Mouse (Mus musculus) liver, adult 2 months (tissue): ENCODE measurements at regions not wholly inside any gene's neighbourhood (a gene's known extent, or its start where the extent isn't known, plus 50 kb on each side); places are given as distances from the start of the nearest gene placed in this dataset.

Source experiments
- DNase-seq: peaks from one replicate; pipeline ENCODE4 v3.0.0-alpha.2; 2011; ENCODE audit warnings: low read depth, low spot score; ENCODE audit errors: extremely low read depth
- H3K27ac ChIP-seq: fragments of 200-500 bp; replicated peaks from 2 replicates; pipeline ENCODE4 v1.5.1; 2012; ENCODE audit warnings: low read depth, mild to moderate bottlenecking, control low read depth, inconsistent platforms, low read length; ENCODE audit not compliant: insufficient read depth
- H3K27me3 ChIP-seq: fragments of 200-500 bp; 2 replicates; pipeline ENCODE4 v1.6.1; 2012; ENCODE audit warnings: mild to moderate bottlenecking, moderate library complexity, low read length, inconsistent platforms; ENCODE audit not compliant: control insufficient read depth, insufficient read depth
- H3K36me3 ChIP-seq: fragments of 200-500 bp; 2 replicates; pipeline ENCODE4 v1.6.1; 2012; ENCODE audit warnings: low read length, inconsistent platforms; ENCODE audit not compliant: control insufficient read depth, insufficient read depth
- H3K4me1 ChIP-seq: fragments of 200-500 bp; 2 replicates; pipeline ENCODE4 v1.6.1; 2011; ENCODE audit warnings: low read length; ENCODE audit not compliant: control insufficient read depth, insufficient read depth
- H3K4me3 ChIP-seq: fragments of 200-500 bp; 2 replicates; pipeline ENCODE4 v1.5.1; 2011; ENCODE audit warnings: low read depth, mild to moderate bottlenecking, control low read depth, low read length, moderate library complexity; ENCODE audit not compliant: insufficient read depth
- H3K79me2 ChIP-seq: fragments of 200-500 bp; 2 replicates; pipeline ENCODE4 v1.6.1; 2012; ENCODE audit warnings: inconsistent platforms, mild to moderate bottlenecking, low read length, moderate library complexity; ENCODE audit not compliant: control insufficient read depth, insufficient read depth
- H3K9ac ChIP-seq: fragments of 200-500 bp; 2 replicates; pipeline ENCODE4 v1.6.1; 2012; ENCODE audit warnings: low read depth, mild to moderate bottlenecking, control low read depth, inconsistent platforms, low read length
- CTCF ChIP-seq: fragments of 200-500 bp; IDR thresholded peaks from 2 replicates; pipeline ENCODE4 v1.5.1; 2011; ENCODE audit warnings: low read depth, low read length, control low read depth
- POLR2A ChIP-seq: fragments of 200-500 bp; IDR thresholded peaks from 2 replicates; pipeline ENCODE4 v1.6.1; 2011; ENCODE audit warnings: low read length, control low read depth; ENCODE audit not compliant: insufficient read depth; ENCODE audit errors: extremely low read depth
- WGBS: fragments of 180-500 bp; shearing (Covaris S2); methylation state at CpG from one replicate; pipeline ENCODE4 v1.1.7; 2018; 5-methylcytosine and 5-hydroxymethylcytosine counted together

GRCm38 (mm10) chr8:79479326-79479725, 80.0 kb upstream of the Smad1 start:
- WGBS = 94% methylated on average over 8 of the region's 8 CpGs
- H3K36me3 ChIP-seq = no peaks in the 10 kb centered on the region
- no peak overlapping the region for H3K27ac ChIP-seq
- H3K79me2 ChIP-seq = no peaks in the 10 kb centered on the region
- no peaks in the 10 kb centered on the region for H3K27me3 ChIP-seq
- H3K4me3 ChIP-seq = no peak overlapping the region
- no peak overlapping the region for H3K9ac ChIP-seq
- TF ChIP-seq CTCF = no peak
- no peak for TF ChIP-seq POLR2A
- no peak for DNase-seq
- no peaks in the 10 kb centered on the region for H3K4me1 ChIP-seq

DNA sequence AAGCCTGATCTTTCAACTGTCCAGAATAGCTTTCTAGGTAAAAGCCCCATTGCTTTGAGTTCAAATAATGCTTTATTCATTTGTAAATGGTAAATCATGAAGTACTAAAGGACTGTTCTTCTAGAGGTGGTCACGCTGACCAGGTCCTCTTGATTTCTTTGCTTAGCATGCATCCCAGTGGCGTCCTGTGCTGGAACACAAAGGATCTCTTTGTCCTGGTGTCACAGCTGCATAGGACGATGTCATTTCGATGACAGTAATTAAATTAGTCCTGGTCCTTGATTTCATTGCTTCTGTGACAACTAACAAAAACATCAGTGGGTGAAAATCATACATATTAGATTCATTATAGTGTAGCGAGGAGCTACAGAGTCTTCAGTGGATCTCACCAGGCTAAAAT, 76.7 kb upstream of the Smad1 start:
- no peak for TF ChIP-seq POLR2A
- TF ChIP-seq CTCF = no peak
- Histone ChIP-seq H3K4me1 (no peaks in the 10 kb centered on the region), H3K27ac (no peak overlapping the region), H3K4me3 (no peak overlapping the region), H3K79me2 (no peaks in the 10 kb centered on the region), H3K9ac (no peak overlapping the region), H3K27me3 (no peaks in the 10 kb centered on the region), H3K36me3 (no peaks in the 10 kb centered on the region)
- no peak for DNase-seq
- WGBS = 94% methylated on average over 5 of the region's 5 CpGs

DNA sequence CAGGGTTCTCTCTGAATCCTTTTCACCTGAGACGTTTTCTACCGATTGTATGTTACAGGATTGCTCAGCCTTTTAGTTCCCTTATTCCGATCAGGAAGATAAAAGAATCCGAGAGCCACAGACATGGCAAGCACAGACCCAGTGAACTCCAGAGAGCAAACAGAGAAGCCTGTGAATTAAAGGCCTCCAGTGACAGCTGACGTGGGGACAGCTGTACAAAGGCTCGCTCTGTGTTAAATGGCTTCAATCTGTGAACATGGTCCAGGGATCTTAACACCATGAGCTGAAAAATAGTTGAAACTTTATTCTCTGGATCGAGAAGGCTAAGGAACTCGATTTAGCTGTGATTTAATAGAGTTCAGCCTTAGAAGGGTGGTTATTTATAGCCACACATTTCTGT, 75.4 kb upstream of the Smad1 start:
- no peaks in the 10 kb centered on the region for H3K4me1 ChIP-seq
- 71% methylated on average over 8 of the region's 8 CpGs for WGBS

GRCm38 (mm10) chr8:79452101-79452500, 52.8 kb upstream of the Smad1 start:
- peak; percentile 63 for DNase-seq
- Histone ChIP-seq H3K27ac (no peak overlapping the region), H3K4me1 (no peaks in the 10 kb centered on the region), H3K9ac (no peak overlapping the region), H3K27me3 (no peaks in the 10 kb centered on the region), H3K4me3 (no peak overlapping the region), H3K36me3 (no peaks in the 10 kb centered on the region), H3K79me2 (no peaks in the 10 kb centered on the region)
- TF ChIP-seq CTCF = no peak
- TF ChIP-seq POLR2A = no peak

More for the DNA sequence above, 75.4 kb upstream of the Smad1 start:
- TF ChIP-seq CTCF (no peak), POLR2A (no peak)
- Histone ChIP-seq H3K36me3 (no peaks in the 10 kb centered on the region), H3K4me3 (no peak overlapping the region), H3K9ac (no peak overlapping the region), H3K79me2 (no peaks in the 10 kb centered on the region), H3K27me3 (no peaks in the 10 kb centered on the region), H3K27ac (no peak overlapping the region)
- DNase-seq = no peak

- Histone ChIP-seq H3K79me2 (no peaks in the 10 kb centered on the region), H3K27me3 (no peaks in the 10 kb centered on the region), H3K9ac (no peak overlapping the region), H3K4me3 (no peak overlapping the region), H3K36me3 (no peaks in the 10 kb centered on the region), H3K4me1 (no peaks in the 10 kb centered on the region), H3K27ac (no peak overlapping the region)
- TF ChIP-seq POLR2A = no peak
- no peak for DNase-seq
- 87% methylated on average over 3 of the region's 3 CpGs for WGBS
Observed at GRCm38 (mm10) chr8:79449453-79449852, 50.1 kb upstream of the Smad1 start.
